Mouse (Mus musculus) myocyte (in vitro differentiated cells): Measurements from ENCODE around the gene Blnk. TPM values are rescaled to one million over a fixed set of nuclear protein-coding genes. Genes with fewer than 3 reads are reported as not detected.
A peak's percentile ranks its signal among the peaks of the same experiment; 100 is the strongest.

Experiments
- H3K27me3 ChIP-seq: one replicate; pipeline ENCODE4 v1.6.1; 2011; ENCODE audit not compliant: control insufficient read depth, insufficient read depth, insufficient read length
- H3K36me3 ChIP-seq: one replicate; pipeline ENCODE4 v1.6.1; 2011; ENCODE audit not compliant: control insufficient read depth, insufficient read depth
- H3K4me2 ChIP-seq: one replicate; pipeline ENCODE4 v1.6.1; 2011; ENCODE audit warnings: low read depth, control low read depth
- H3K4me3 ChIP-seq: one replicate; pipeline ENCODE4 v1.5.1; 2011; ENCODE audit warnings: mild to moderate bottlenecking, control low read depth, moderate library complexity
- H3K79me2 ChIP-seq: one replicate; pipeline ENCODE4 v1.6.1; 2011; ENCODE audit not compliant: control insufficient read depth, insufficient read depth
- H3ac ChIP-seq: one replicate; pipeline ENCODE4 v1.6.1; 2011; ENCODE audit not compliant: control insufficient read depth, insufficient read length
- CEBPB ChIP-seq: IDR thresholded peaks from 2 replicates; pipeline ENCODE4 v1.6.1; 2011; ENCODE audit warnings: mild to moderate bottlenecking, moderate library complexity; ENCODE audit not compliant: poor library complexity, insufficient read depth, severe bottlenecking
- E2F4 ChIP-seq: IDR thresholded peaks from one replicate; pipeline ENCODE4 v1.6.1; 2011; ENCODE audit warnings: mild to moderate bottlenecking, control low read depth, moderate library complexity; ENCODE audit not compliant: insufficient read depth
- MAX ChIP-seq: IDR thresholded peaks from one replicate; pipeline ENCODE4 v1.6.1; 2011; ENCODE audit warnings: low read depth, mild to moderate bottlenecking, control low read depth
- MYOD1 ChIP-seq, 3 experiments: IDR thresholded peaks; one replicate each; pipeline ENCODE4 v1.6.1; 2011; ENCODE audit warnings: control low read depth in 2 of 3, low read depth in 2 of 3, mild to moderate bottlenecking in 2 of 3, moderate library complexity in 1 of 3; ENCODE audit not compliant: insufficient read length in 2 of 3, control insufficient read depth in 1 of 3
- MYOG ChIP-seq, 3 experiments: IDR thresholded peaks; one replicate each; pipeline ENCODE4 v1.6.1; 2011; ENCODE audit warnings: control low read depth in 2 of 3, low read depth in 2 of 3, mild to moderate bottlenecking in 2 of 3; ENCODE audit not compliant: insufficient read length in 2 of 3, control insufficient read depth in 1 of 3, insufficient read depth in 1 of 3
- POLR2A ChIP-seq: IDR thresholded peaks from one replicate; pipeline ENCODE4 v1.6.1; 2011; ENCODE audit warnings: low read depth, mild to moderate bottlenecking, control low read depth, moderate library complexity; ENCODE audit not compliant: insufficient read length
- POLR2AphosphoS2 ChIP-seq: IDR thresholded peaks from one replicate; pipeline ENCODE4 v1.6.1; 2011; ENCODE audit warnings: low read depth, control low read depth; ENCODE audit not compliant: insufficient read length
- REST ChIP-seq: IDR thresholded peaks from one replicate; pipeline ENCODE4 v1.6.1; 2011; ENCODE audit warnings: mild to moderate bottlenecking, control low read depth, moderate library complexity; ENCODE audit not compliant: insufficient read depth, insufficient read length
- SRF ChIP-seq: IDR thresholded peaks from one replicate; pipeline ENCODE4 v1.6.1; 2011; ENCODE audit warnings: low read depth; ENCODE audit not compliant: control insufficient read depth, insufficient read length
- TCF12 ChIP-seq: IDR thresholded peaks from one replicate; pipeline ENCODE4 v1.6.1; 2011; ENCODE audit warnings: mild to moderate bottlenecking, control low read depth; ENCODE audit not compliant: poor library complexity, insufficient read depth, severe bottlenecking
- TCF3 ChIP-seq: IDR thresholded peaks from one replicate; pipeline ENCODE4 v1.6.1; 2011; ENCODE audit warnings: low read depth, control low read depth; ENCODE audit not compliant: insufficient read length
- USF1 ChIP-seq: IDR thresholded peaks from one replicate; pipeline ENCODE4 v1.6.1; 2011; ENCODE audit warnings: low read depth, mild to moderate bottlenecking, control low read depth, moderate library complexity
- polyA plus RNA-seq: library from polyadenylated mRNA; unstranded; fragments of >200 nt; fragmentation: generic; extraction: Trizol; gene quantifications from one replicate; pipeline ENCODE4 v1.2.1, GENCODE M21; 2012; ENCODE audit warnings: missing spikeins

The Blnk gene
- polyA plus RNA-seq, 1 experiment: 3.3 TPM

DNA sequence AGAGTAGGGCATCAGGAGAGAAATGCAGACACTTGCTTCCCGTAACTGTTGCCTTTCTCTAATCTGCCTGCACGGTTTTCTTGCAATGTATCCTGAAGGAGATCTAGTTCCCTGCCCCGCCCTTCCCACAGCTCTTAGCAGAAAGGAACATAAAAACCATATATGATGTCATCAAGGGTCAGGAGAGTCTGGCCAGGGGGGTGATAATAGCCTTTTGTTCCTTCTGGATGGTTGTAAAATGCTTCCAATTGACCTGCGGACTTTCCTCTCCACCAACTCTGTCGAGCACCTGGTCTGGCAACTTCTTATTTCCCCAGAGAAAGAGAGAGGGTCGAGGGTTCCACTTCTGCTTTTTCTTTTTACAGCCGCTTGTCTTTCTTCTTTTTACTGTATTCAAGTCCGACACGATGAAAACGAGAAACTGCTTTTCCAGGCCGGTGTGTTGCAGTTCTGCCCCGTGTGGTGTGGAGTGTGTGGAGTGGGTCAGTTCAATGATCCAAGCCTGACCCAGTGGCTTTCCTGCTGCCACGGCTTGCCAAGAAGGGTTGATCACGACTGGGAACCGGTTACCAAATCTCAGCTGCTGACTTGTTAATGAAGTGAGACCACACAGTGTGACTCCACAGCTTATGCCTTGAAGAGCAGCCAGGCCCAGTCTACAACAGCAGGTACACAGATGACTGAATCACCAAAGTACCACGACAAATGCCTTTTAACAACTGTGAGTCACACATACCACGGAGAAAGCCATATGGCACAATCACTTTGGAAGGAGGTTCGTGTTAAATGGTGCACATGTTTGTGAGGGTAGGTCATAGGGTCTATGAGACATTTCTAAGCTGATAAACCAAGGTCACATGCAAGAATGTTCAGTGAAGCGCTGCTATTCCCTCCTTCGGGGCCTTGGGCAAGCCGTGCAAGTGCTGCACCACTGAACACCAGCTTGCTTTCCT lies 1.4 kb upstream of the Blnk start:
- H3K27me3 ChIP-seq: no peaks in the 10 kb centered on the region
- peaks cover 8% of the 10 kb centered on the region for H3K79me2 ChIP-seq
- TF ChIP-seq POLR2AphosphoS2: no peak
- no peak for TF ChIP-seq POLR2A
- no peak for TF ChIP-seq TCF12
- TF ChIP-seq CEBPB: 0 out of 2 replicates have a peak, but pooled peaks have one; percentile 2
- peak in 1 of 3 experiments; percentile 57 for TF ChIP-seq MYOG (IDR thresholded peaks at IDR 0.05; ENCODE audit: control insufficient read depth in 1 of 3, insufficient read depth in 1 of 3, insufficient read length in 2 of 3, low read depth in 2 of 3)
- TF ChIP-seq REST: no peak
- peak; percentile 59 for TF ChIP-seq TCF3
- no peak for TF ChIP-seq SRF
- no peak for TF ChIP-seq MAX
- TF ChIP-seq MYOD1 (IDR thresholded peaks at IDR 0.05; ENCODE audit: control insufficient read depth in 1 of 3, insufficient read length in 2 of 3, low read depth in 2 of 3): peak in 2 of 3 experiments; percentile 65 to 78
- no peak for TF ChIP-seq E2F4
- TF ChIP-seq USF1: no peak
- H3K4me2 ChIP-seq: peak overlapping the region; percentile 78
- no peak overlapping the region for H3ac ChIP-seq
- H3K36me3 ChIP-seq: no peaks in the 10 kb centered on the region
- peak overlapping the region; percentile 1 for H3K4me3 ChIP-seq

DNA sequence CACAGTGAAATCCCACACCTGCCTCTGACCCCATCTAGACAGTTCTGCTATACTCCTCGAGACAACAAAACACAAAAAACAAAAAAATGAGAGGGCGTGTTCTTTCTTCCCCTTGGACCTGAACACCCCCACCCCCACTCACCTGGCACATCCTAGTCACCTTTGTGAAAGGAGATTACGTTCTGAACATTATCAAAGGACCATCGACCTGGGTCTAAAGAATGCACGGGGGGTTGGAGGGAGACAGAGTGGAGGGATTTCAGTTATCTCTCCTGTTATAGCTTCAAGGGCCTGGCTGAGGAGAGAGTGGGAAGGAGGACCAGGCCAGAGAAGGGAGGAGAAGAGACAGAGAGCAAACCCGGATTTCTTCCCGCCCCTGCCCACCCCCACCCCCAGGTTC lies 576 bp upstream of the Blnk start:
- TF ChIP-seq TCF12 (no peak), MAX (no peak), CEBPB (no peak)
- Histone ChIP-seq H3K4me2 (peak overlapping the region; percentile 78), H3K4me3 (no peak overlapping the region), H3K79me2 (peaks cover 8% of the 10 kb centered on the region), H3ac (no peak overlapping the region), H3K27me3 (no peaks in the 10 kb centered on the region), H3K36me3 (no peaks in the 10 kb centered on the region)

DNA sequence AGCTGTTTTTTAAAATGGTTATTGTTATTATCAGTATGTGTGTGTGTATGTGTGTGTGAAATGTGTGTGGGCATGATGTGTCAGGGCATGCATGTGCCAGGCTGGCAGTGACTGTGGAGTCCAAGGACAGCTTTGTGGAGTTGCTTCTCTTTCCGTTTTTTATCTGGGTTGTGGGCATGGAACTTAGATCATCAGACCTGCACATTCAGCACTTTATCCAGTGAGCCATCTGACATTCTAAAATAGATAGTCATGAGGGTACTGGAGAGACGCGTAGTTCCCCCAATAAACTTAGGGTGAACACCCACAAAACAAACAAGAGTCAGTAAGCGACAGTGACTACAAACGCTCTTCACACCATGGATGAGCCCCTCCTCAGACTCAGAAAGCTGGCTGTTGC lies 979 bp downstream of the Blnk start:
- peaks cover 14% of the 10 kb centered on the region for H3K79me2 ChIP-seq
- no peaks in the 10 kb centered on the region for H3K36me3 ChIP-seq
- no peaks in the 10 kb centered on the region for H3K27me3 ChIP-seq
- no peak overlapping the region for H3ac ChIP-seq
- H3K4me3 ChIP-seq: no peak overlapping the region
- peak overlapping the region; percentile 78 for H3K4me2 ChIP-seq
- TF ChIP-seq MAX (no peak), REST (no peak), USF1 (no peak), E2F4 (no peak), POLR2A (no peak), CEBPB (no peak), SRF (no peak), POLR2AphosphoS2 (no peak), MYOD1 (IDR thresholded peaks at IDR 0.05; ENCODE audit: control insufficient read depth in 1 of 3, insufficient read length in 2 of 3, low read depth in 2 of 3) (no peak)

- Histone ChIP-seq H3K79me2 (peaks cover 14% of the 10 kb centered on the region), H3K36me3 (no peaks in the 10 kb centered on the region), H3ac (no peak overlapping the region), H3K4me3 (no peak overlapping the region), H3K4me2 (no peak overlapping the region), H3K27me3 (no peaks in the 10 kb centered on the region)
- TF ChIP-seq CEBPB (no peak), TCF12 (no peak), POLR2AphosphoS2 (no peak), USF1 (no peak), MYOG (IDR thresholded peaks at IDR 0.05; ENCODE audit: control insufficient read depth in 1 of 3, insufficient read depth in 1 of 3, insufficient read length in 2 of 3, low read depth in 2 of 3) (no peak)
These were observed 1.8 kb downstream of the Blnk start for GRCm38 (mm10) chr19:40992517-40993044.

DNA sequence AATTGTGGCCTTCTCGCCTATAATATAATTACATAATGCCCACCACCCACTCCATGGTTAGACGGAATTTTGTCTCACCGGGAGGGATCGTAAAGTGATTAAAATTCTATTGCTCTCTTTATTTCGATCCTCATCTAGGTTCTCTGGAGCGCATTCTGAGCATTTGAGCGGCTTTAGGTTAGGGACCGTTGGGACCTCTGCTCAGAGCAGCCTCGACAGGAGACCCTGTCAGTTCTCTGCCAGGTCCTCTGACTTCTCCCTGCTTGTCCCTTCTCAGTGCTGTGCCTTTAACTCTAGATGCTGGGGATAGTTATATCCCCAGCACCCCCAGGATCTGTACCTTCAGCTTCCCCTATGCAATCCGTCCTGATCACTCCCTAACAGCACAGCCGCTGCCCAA lies 2.2 kb downstream of the Blnk start:
- Histone ChIP-seq H3K4me3 (no peak overlapping the region), H3K79me2 (peaks cover 14% of the 10 kb centered on the region), H3ac (no peak overlapping the region), H3K27me3 (no peaks in the 10 kb centered on the region), H3K36me3 (no peaks in the 10 kb centered on the region), H3K4me2 (no peak overlapping the region)
- TF ChIP-seq POLR2AphosphoS2 (no peak), E2F4 (no peak), MAX (no peak), CEBPB (no peak), REST (no peak), MYOG (IDR thresholded peaks at IDR 0.05; ENCODE audit: control insufficient read depth in 1 of 3, insufficient read depth in 1 of 3, insufficient read length in 2 of 3, low read depth in 2 of 3) (no peak), MYOD1 (IDR thresholded peaks at IDR 0.05; ENCODE audit: control insufficient read depth in 1 of 3, insufficient read length in 2 of 3, low read depth in 2 of 3) (no peak), USF1 (no peak), TCF3 (no peak), SRF (no peak), POLR2A (no peak), TCF12 (no peak)
